Mouse (Mus musculus): ENCODE results near the gene Prg3.

Prg3 gene

GRCm38 (mm10) chr2:84980188-84980587 lies 7.8 kb upstream of the Prg3 start, which contains the start of gene Prg2:
Gene Prg2 (plus strand): TSS chr2:84980461.
- no peak for DNase-seq (ENCODE audit: low read depth in 2 of 2, low spot score in 2 of 2)

GRCm38 (mm10) chr2:84996376-84996775 lies 8.4 kb downstream of the Prg3 start:
- DNase-seq (ENCODE audit: low read depth in 2 of 2, low spot score in 2 of 2), result no peak

- DNase-seq (ENCODE audit: low read depth in 2 of 2, low spot score in 2 of 2), result no peak
Observed at GRCm38 (mm10) chr2:84999486-85000181, 11.6 kb downstream of the Prg3 start.

GRCm38 (mm10) chr2:85001497-85001896 lies 13.5 kb downstream of the Prg3 start:
- no peak for DNase-seq (ENCODE audit: low read depth in 2 of 2, low spot score in 2 of 2)

GRCm38 (mm10) chr2:85002575-85002974 lies 14.6 kb downstream of the Prg3 start:
- no peak for DNase-seq (ENCODE audit: low read depth in 2 of 2, low spot score in 2 of 2)

- no peak for DNase-seq (ENCODE audit: low read depth in 2 of 2, low spot score in 2 of 2)
Observed at GRCm38 (mm10) chr2:85004341-85004740, 16.3 kb downstream of the Prg3 start.

- DNase-seq (ENCODE audit: low read depth in 2 of 2, low spot score in 2 of 2), result no peak
Observed at GRCm38 (mm10) chr2:85006600-85006999, 18.6 kb downstream of the Prg3 start.

- DNase-seq (ENCODE audit: low read depth in 2 of 2, low spot score in 2 of 2), result peak in 1 of 2 experiments; percentile 17
Observed at GRCm38 (mm10) chr2:85007729-85008128, 19.7 kb downstream of the Prg3 start.

- DNase-seq (ENCODE audit: low read depth in 2 of 2, low spot score in 2 of 2), result no peak
Observed at GRCm38 (mm10) chr2:85009212-85009611, 21.2 kb downstream of the Prg3 start.

- DNase-seq (ENCODE audit: low read depth in 2 of 2, low spot score in 2 of 2), result no peak
Observed at GRCm38 (mm10) chr2:85011906-85012604, 24.0 kb downstream of the Prg3 start.

- no peak for DNase-seq (ENCODE audit: low read depth in 2 of 2, low spot score in 2 of 2)
Observed at GRCm38 (mm10) chr2:85012679-85013078, 24.7 kb downstream of the Prg3 start.

GRCm38 (mm10) chr2:85013826-85014587 lies 26.0 kb downstream of the Prg3 start:
- DNase-seq (ENCODE audit: low read depth in 2 of 2, low spot score in 2 of 2), result peak in 1 of 2 experiments; percentile 21

- no peak for DNase-seq (ENCODE audit: low read depth in 2 of 2, low spot score in 2 of 2)
Observed at GRCm38 (mm10) chr2:85014588-85014982, 26.6 kb downstream of the Prg3 start.

GRCm38 (mm10) chr2:85022043-85022442 lies 34.0 kb downstream of the Prg3 start:
- DNase-seq (ENCODE audit: low read depth in 2 of 2, low spot score in 2 of 2), result no peak

- DNase-seq (ENCODE audit: low read depth in 2 of 2, low spot score in 2 of 2), result no peak
Observed at GRCm38 (mm10) chr2:85026178-85026577, 38.2 kb downstream of the Prg3 start.

- no peak for DNase-seq (ENCODE audit: low read depth in 2 of 2, low spot score in 2 of 2)
Observed at GRCm38 (mm10) chr2:85027281-85027680, 39.3 kb downstream of the Prg3 start.

- DNase-seq (ENCODE audit: low read depth in 2 of 2, low spot score in 2 of 2), result no peak
Observed at GRCm38 (mm10) chr2:85029897-85030296, 41.9 kb downstream of the Prg3 start.

GRCm38 (mm10) chr2:85030989-85031388 lies 43.0 kb downstream of the Prg3 start:
- DNase-seq (ENCODE audit: low read depth in 2 of 2, low spot score in 2 of 2), result no peak

GRCm38 (mm10) chr2:85033121-85033520 lies 45.1 kb downstream of the Prg3 start:
- no peak for DNase-seq (ENCODE audit: low read depth in 2 of 2, low spot score in 2 of 2)

GRCm38 (mm10) chr2:85034169-85034568 lies 46.2 kb downstream of the Prg3 start:
- DNase-seq (ENCODE audit: low read depth in 2 of 2, low spot score in 2 of 2), result no peak

GRCm38 (mm10) chr2:85036507-85037046 lies 48.6 kb downstream of the Prg3 start:
- DNase-seq (ENCODE audit: low read depth in 2 of 2, low spot score in 2 of 2), result no peak
